Mouse (Mus musculus): ENCODE measurements around the gene Apoc4. TPM values are rescaled to one million over a fixed set of nuclear protein-coding genes. Genes with fewer than 3 reads are reported as not detected.

Apoc4 gene
- total RNA-seq (2021), result not detected

DNA sequence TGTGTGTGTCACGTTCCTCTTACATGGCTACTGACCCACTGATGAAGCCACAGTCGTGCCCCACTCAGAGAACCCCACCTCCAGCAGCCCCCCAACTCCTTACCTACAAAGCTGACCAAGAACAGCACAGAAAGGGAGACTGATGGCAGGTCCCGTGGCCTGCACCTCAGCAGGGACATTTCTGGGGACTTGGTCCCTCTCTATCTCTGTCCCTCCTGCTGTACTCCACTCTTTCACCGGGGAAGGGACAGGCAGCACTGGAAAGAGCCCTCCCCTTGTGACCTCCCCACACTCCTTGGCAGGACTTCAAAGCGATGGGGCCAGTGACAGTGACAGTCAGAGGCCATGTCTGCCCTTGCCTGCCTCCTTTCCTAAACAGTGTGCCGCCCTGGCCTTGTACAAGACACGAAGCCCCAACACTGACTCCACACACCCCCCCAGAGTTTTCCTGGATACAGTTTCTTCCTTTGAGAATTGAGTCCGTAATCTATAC lies at the start of gene Apoc4, which contains the start of gene Gm44805:
Apoc4 (minus strand) TSS at position 278 of the 493 bp plus-strand sequence.
Gm44805 (minus strand) TSS at position 222 of the 493 bp plus-strand sequence.
- DNase-seq, result no peak
- intact Hi-C loops (cut with DNase I), result no loop called here

DNA sequence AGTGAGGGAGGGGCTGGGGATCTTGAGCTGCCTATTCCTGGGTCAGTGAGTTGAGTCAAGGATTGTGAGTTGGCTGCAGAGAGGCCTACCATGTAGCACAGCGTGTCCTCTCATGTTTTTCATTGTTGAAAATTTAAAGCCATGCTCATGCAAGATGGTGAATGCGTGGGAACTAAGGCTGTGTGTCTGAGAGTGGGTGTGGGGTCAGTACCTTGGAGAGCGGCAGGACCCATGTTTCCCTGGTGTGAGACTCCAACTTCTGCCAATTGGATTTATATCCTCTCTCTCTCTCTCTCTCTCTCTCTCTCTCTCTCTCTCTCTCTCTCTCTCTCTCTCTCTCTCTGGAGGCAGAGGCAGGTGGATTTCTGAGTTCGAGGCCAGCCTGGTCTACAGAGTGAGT lies 45.3 kb upstream of the Apoc4 start:
- intact Hi-C loops (cut with DNase I), result no loop called here
- DNase-seq, result no peak

DNA sequence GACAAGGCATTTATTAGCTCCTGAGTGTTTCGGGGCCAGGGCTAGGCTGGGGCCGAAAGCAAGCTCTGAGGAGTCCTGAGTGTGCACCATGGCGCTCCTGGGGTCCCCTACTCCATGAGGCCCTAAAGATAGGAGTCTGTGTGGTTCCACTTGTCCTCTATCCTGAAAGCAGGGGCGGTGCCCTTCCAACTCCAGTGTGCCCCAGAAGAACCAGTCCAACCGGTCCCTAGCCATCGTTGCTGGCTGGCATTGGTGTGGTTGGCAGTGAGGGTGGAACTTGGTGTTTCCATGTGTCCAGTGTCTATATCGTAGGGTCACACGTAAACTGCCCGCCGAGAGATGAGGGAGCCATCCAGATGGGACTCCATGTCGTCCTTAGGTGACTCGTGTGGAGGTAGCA lies 42.9 kb upstream of the Apoc4 start:
- no peak for DNase-seq
- intact Hi-C loops (cut with DNase I), result no loop called here

DNA sequence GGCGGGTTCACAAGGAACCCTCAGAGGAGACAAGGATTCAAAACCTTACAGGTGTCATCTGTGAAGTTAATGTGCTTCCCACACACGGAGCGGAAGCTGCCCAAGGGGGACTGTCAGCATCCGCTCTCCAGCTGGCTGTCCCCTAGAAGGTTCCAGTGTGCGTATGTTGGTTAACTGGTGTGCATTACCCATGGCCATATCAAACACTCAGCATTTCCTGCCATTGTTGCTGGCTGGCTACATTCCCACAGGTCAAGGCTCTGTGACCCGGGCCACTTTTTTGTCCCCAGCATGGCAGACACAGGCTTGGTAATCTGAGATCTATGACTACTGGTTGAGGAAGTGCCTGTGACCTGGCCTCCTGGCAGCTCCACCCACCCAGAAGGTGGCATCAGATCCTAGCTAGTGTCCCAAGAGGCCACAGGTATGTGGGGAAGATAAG lies 41.5 kb upstream of the Apoc4 start:
- intact Hi-C loops (cut with DNase I), result no loop called here
- peak; percentile 64 to 73 for DNase-seq

DNA sequence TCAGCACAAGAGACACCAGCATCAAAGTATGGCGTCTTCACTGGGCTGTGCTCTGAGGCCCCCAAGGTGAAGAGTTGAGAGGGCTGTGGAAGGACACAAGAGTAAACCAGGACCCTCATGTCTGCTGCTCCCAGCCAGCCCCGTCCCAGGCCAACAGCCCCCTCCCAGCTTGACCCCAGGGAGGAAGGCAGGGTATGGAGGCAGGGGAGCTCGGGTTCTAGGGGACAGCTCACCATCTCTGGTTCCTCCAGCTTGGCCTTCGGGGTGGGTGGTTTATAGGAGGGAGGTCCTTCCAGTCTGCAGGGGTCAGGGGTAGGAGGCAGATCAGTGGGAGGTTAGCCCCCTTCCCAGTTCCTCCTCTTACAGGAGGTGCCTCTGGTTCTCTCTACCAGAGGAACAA lies 37.9 kb upstream of the Apoc4 start:
- no peak for DNase-seq
- intact Hi-C loops (cut with DNase I), result no loop called here

DNA sequence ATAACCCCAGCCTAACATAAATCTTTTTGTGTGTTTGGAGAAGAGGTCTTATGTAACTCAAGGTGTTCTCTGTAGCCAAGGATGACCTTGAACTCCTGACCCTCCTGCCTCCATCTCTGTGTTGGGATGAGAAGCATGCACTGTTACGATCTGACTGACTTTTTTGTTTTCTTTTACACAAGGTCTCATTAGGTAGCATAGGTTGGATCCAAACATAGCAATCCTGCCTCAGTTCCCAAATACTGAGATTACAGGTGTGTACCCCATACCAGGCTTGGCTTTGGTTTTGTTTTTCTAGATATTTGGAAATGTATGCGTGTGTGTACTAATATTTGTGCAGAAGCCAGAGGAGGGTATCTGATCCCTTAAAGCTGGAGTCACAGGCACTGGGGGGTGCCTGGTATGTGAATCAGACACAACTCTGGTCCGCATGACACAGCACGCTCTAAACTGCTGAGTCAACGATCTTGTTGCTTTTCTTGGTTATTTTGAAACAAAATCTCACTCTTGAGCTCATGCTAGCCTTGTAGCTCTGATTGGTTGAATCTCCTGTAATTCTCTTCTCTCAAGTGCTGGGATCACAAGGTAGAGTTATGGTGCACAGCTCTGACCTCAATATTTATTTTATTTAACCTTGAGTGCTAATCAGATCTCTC lies 37.1 kb upstream of the Apoc4 start:
- intact Hi-C loops (cut with DNase I), result no loop called here

DNA sequence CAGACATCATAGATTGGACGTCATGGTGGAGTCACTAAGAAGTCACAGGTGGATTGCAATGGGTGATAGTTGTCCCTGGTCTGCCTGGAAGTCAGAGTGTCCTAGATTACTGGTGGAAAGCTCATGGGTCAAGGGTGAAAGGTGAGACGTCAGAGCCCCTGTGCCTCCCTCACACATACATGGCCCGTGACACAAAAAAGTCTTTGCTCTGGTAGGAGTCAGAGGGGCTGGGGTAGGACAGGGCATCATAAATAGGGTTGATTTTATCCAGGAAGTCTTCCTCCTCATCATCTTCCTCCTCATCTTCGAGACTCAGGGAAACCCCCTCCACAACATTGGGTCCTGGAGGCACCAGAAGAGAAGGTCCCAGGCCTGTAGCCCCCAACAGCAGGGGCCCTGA lies 36.1 kb upstream of the Apoc4 start:
- intact Hi-C loops (cut with DNase I), result no loop called here
- no peak for DNase-seq

More for the DNA sequence above, 37.1 kb upstream of the Apoc4 start:
- no peak for DNase-seq

DNA sequence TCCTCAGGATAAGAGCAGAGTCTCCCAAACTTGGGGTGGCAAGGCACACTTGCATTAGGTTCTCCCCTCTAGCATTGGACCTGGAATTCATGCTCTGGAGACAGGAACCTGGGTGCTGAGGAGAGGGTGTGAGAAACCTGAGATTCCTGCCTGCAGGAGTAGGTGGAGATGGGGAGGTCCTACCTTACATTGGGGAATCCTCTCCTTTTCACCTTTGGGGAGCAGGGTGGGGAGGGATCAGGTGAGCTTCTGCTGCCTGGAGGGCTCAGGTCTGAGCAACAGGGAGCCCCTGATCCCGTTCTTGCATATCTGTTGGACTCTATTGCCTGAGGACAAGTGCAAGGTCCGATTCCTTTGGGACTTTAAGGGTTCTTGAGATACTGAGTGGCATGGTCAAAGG lies 35.5 kb upstream of the Apoc4 start:
- no peak for DNase-seq
- intact Hi-C loops (cut with DNase I), result loop anchor here (1.0 kb wide), 1 partner anchor 32 kb away; no protein-coding TSS in a partner anchor

DNA sequence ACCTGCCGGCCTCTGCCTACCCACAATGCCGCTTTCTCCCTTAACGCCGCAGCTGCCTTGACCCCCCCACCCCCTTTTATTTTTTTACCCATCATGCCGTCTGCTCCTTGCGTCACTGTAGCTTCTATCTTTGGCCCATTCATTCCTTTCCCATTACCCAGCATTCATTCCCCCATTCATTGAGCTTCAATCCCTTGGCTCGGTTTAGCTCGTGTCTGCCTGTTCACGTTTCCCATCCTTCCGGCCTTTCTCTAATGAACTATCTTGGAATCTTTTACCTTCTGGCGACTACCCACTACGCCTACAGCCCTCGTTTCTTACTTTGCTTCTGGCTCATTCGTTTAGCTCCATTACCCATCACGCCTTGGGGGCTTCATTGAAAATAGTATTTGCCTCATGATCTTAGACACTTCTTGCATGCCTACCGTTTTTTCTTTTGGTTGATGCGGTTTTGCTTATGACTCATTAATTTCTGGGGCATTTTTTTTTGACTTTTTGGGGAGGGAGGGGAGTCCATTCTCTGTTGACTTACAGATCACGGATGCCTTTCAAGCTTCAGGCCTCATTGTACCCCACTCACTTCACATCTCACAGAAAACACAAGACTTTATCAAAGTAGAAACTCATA lies 34.9 kb upstream of the Apoc4 start:
- intact Hi-C loops (cut with DNase I), result loop anchor here (1.0 kb wide), 1 partner anchor 33 kb away; no protein-coding TSS in a partner anchor
- DNase-seq, result no peak

DNA sequence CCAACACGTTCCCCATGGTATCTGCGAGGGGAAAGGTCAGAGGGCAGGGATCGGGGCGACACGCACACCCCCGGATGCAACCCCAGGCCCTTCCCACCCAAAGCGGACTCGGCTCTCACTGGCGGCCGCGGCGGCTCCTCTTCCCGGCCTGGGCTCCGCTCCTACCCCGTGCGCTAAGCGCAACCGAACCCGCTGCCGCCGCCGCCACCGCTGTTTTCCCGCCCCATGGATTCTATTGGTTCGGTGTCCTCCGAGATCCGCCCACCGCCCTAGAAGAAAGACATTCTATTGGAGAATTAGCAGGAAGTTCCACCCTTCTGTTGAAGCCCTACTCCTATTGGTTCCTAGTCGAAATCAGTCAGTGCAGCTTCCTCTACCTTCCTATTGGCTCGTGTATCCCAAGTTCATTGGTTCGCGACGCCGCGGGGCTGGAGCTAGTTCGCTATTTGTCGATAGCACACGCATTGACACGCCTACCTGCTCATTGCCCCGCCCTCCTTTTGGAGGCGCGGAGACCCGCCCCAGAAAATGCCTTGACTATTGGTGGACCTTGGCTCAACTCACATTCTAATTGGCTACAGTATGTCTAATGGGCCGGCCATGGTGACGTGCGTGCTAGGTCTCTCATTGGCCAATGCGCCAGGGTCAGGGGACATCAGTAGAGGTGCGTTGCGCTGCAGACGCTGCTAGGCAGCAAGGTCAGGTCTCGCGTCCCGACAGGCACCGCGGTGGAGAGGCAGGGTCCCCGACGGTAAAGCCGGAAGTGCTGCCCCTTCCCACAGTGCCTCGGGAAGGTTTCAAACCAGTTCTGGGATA lies 34.2 kb upstream of the Apoc4 start, which contains the start of gene Tomm40:
Tomm40 (minus strand) TSS at position 200 of the 816 bp plus-strand sequence.
- DNase-seq, result peak; percentile 94 to 95
- intact Hi-C loops (cut with DNase I), result loop anchor here (1.0 kb wide), 1 partner anchor 34 kb away; no protein-coding TSS in a partner anchor

DNA sequence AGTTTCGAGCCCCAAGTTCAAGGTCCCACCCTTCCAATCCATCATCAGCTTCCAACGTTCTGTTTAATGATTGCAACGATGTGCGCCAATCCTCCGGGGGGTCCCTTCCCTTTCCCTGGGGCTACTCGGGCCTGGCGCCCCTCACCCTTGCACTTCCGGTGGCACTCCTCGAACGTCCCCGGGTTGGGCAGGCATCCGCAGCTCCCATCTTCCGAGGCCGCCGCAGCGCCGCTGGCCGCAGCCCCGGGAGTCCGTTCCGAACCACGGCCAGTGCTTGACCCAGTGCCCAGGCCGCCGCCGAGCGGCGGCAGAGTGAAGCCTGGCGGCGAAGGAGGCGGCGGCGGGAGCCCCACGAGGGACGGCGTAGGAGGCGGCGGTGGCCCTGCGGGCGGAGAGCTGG lies 33.6 kb upstream of the Apoc4 start:
- intact Hi-C loops (cut with DNase I), result no loop called here
- no peak for DNase-seq

DNA sequence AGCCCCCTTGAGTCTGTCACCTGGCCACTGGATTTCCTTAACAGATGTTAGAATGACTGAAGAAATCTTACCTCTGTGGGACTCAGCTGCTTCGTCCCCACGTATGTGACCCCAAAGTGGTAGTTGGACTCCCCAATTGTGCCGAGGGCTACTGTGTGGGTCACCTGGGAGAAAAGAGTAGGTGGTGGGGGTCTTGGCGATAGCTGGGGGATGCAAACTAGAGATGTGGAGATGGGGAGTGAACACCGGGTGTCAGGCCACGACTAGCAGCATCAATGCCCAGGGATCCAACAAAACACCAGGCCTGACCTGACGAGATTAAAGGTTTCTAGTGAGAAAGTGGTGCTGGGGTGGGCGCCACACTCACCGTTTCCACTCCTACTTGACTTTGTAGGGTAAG lies 32.3 kb upstream of the Apoc4 start:
- intact Hi-C loops (cut with DNase I), result loop anchor here (2.0 kb wide), 1 partner anchor 45 kb away; no protein-coding TSS in a partner anchor
- DNase-seq, result no peak

DNA sequence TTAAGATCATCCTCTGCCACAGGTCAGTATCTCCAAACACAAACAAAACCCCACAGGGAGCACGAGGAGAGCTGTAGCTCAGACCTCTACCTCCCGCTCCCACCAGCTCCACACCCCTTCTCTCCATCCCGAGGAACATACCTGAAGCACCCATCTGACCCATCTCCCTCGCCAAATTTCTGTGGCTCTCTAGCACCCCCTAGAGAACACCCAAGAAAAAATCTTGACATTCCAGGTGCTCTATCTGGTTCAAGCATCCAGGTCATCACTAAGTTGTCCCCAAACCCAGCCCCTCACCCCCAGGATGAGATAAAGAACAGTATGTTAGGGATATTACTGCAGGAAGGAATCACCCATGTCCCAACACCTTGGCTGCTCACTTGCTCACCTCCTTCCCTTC lies 31.9 kb upstream of the Apoc4 start:
- DNase-seq, result no peak
- intact Hi-C loops (cut with DNase I), result loop anchor here (2.0 kb wide), 1 partner anchor 44 kb away; no protein-coding TSS in a partner anchor

DNA sequence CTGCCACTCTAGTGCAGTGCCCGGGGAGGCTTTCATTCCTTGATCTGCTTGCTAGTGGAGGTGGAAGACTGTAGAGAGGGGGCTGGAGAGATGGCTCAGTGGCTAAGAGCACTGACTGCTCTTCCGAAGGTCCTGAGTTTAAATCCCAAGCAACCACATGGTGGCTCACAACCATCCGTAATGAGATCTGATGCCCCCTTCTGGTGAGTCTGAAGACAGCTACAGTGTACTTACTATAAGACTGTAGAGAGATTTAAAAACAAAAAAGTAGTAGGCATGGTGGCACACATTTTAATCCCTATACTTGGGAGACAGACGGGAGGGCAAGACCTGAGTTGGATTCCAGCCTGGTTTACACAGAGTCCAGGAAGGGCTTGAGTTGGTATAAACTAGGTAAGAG lies 31.1 kb upstream of the Apoc4 start:
- intact Hi-C loops (cut with DNase I), result loop anchor here (2.0 kb wide), 1 partner anchor 44 kb away; no protein-coding TSS in a partner anchor
- no peak for DNase-seq

DNA sequence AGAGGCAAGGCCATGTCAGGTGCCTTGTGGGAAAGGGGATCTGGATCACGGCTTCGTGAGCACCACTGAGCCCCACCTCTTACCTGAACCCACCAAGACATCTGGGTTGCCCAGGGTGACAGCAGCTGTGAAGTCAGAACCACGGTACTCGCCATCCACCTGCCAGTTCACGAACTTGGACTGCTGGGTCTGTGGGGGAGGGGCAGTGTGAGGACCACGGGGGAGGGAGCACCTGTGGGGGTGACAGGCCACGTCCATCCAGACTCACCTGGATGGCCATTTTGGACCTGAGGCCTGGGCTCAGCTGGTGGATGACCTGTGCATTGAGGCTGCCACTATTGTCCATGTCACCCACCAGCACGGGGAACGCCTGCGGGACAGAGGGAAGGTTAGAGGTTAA lies 29.4 kb upstream of the Apoc4 start:
- intact Hi-C loops (cut with DNase I), result no loop called here
- DNase-seq, result no peak

DNA sequence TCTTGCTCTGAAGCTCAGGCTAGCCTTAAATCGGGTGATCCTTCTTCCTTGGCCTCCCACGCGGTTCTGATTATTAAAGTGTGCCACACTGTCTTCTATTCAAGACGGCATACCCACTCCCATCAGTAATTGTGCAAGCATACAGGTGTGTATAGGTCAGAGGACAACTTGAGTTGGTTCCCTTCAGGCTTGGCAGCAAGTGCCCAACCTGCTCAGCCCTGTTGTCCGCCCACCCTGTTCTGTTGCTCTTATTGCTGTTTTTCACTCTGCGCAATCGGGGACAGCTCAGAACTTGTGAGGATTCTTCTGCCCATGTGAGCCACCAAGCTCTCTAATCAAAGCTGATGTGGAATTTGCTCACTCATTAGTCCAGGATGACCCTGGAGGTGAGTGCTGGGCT lies 24.0 kb upstream of the Apoc4 start:
- intact Hi-C loops (cut with DNase I), result loop anchor here (10.0 kb wide), 1 partner anchor 300 kb away; the partner anchor contains the start of genes Ckm and Klc3
- no peak for DNase-seq

DNA sequence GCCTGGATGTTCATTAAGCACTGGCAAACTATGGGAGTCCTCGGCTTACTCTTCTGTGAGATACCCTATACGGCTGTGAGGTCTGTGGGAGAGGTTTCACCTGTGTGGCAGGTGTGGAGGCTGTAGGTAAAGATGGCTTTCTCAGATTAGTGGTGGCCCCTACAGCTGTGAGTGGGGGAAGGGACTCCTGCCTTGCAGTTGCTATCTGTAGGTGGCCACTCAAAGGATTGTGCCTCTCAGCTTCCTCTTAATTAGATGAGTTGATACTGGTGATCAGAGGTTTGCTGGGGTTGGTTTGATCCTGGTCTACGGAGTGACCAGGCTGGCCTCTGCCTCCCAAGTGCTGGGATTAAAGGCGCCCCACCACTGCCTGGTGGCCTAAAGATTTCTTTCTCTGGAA lies 23.2 kb upstream of the Apoc4 start:
- intact Hi-C loops (cut with DNase I), result loop anchor here (5.0 to 10.0 kb wide), 2 partner anchors 38 to 300 kb away; partner anchors contain the start of genes Ckm and Klc3
- DNase-seq, result no peak

DNA sequence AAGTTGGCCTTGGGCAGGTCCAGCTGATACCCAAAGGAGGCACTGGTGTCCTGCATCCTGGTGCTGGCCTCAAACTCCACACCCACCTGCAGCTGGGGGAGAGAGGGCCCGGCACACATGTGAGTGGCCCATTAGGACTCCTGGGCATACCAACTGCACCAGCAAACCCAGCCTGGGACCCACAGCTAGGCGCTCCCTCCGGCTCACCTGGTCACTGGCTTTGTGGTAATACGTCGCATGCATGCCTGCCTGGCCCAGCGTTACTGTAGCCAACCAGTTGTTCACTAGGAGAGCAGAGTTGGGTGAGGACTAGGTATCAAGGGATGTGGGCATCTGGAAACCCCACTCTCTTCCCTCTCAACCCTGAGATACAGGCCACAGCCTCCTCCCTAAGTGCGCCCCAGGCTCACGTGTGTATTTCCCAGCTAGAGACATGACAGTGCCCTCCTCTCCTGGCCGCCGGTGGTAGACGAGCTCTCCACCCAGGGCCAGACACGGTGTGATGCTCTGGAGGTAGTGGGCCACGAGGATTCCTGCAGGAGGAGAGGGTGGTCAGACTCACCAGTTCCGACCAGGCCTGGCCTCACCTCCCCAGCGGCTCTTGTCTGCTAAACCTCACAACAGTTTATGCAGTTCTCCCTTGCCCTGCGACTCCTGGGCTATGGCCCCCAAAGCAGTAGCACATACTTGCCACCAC lies 21.7 kb upstream of the Apoc4 start:
- intact Hi-C loops (cut with DNase I), result loop anchor here (5.0 to 10.0 kb wide), 2 partner anchors 39 to 298 kb away; partner anchors contain the start of genes Ckm and Klc3
- no peak for DNase-seq

DNA sequence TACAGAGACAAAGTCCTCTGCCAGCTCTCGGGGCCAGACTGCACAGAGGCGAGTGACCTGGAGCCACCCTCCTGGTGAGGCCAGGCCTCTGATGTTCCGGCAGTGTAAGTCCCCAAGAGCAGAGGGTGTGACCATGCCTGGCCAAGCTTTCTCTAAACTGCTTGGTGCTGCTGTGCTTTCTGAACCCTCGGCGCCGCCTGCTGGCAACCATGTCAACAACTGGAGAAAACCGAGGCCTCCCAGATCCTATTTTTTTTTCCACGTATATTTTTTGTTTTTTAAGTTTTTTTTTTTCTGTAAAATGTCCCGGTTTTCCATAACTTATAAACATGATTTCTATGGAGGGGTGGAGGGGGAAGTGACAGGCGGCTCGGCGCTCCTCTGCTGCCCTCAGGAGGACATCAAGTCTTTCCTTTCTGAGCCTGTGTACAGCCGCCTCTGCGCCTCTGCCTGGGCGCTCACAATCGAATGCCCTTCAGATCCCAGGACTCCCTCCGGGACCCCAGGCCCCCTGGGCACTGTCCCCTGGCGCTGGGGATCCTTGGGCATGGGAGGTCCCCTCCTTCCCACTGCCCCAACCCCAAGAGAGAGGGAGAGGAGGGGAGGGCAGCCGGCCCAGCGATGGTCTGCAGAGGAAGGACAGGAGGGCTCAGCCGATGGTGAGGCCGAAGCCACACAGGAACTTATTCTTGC lies 19.9 kb upstream of the Apoc4 start:
- peak; percentile 78 to 83 for DNase-seq
- intact Hi-C loops (cut with DNase I), result loop anchor here (1.0 to 10.0 kb wide), 3 partner anchors 32 to 296 kb away; partner anchors contain the start of genes Ckm and Klc3
